Mouse (Mus musculus): ENCODE measurements around the gene Olfr248.
"Not testable (repeated sequence)": the region's sequence is repeated elsewhere in the genome, so short reads cannot be mapped to it uniquely, and the experiment has no call there.

Olfr248 gene

DNA sequence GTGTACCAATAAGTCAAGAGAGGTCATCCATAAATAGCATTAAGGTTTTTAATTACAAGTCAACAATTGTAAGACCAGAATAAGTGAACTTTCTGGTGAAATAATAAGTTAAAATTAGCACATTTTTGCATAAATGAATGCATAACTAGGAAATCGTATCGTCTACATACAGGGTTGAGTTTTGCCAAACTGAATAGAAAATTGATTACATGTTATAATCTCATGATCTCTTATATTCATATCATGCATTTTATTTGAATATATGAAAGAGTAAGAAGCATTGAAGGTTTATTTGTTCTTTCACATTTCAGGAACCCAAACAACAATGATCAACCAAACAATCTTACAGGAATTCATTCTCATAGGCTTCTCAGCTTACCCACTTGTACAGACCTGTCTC is at the start of gene Olfr248:
Gene Olfr248 (plus strand): TSS at position 301 of the 400 bp plus-strand sequence.
- in situ Hi-C loops (cut with MboI) = no loop called here

- in situ Hi-C loops (cut with MboI) = not testable (repeated sequence)
Measured at GRCm38 (mm10) chr1:174353636-174354035, 37.2 kb upstream of the Olfr248 start.

- in situ Hi-C loops (cut with MboI) = no loop called here
Measured at GRCm38 (mm10) chr1:174354640-174355039, 36.2 kb upstream of the Olfr248 start.

GRCm38 (mm10) chr1:174364882-174365451 is 25.9 kb upstream of the Olfr248 start, which contains the start of gene Olfr417:
Gene Olfr417, plus strand, starts transcription at chr1:174365122.
- in situ Hi-C loops (cut with MboI) = no loop called here

GRCm38 (mm10) chr1:174373799-174374198 is 17.0 kb upstream of the Olfr248 start:
- in situ Hi-C loops (cut with MboI) = no loop called here

GRCm38 (mm10) chr1:174422959-174423358 is 32.1 kb downstream of the Olfr248 start:
- in situ Hi-C loops (cut with MboI) = no loop called here

GRCm38 (mm10) chr1:174423764-174424163 is 32.9 kb downstream of the Olfr248 start, which contains the start of gene Olfr414:
Gene Olfr414, plus strand, starts transcription at chr1:174424064.
- in situ Hi-C loops (cut with MboI) = no loop called here

DNA sequence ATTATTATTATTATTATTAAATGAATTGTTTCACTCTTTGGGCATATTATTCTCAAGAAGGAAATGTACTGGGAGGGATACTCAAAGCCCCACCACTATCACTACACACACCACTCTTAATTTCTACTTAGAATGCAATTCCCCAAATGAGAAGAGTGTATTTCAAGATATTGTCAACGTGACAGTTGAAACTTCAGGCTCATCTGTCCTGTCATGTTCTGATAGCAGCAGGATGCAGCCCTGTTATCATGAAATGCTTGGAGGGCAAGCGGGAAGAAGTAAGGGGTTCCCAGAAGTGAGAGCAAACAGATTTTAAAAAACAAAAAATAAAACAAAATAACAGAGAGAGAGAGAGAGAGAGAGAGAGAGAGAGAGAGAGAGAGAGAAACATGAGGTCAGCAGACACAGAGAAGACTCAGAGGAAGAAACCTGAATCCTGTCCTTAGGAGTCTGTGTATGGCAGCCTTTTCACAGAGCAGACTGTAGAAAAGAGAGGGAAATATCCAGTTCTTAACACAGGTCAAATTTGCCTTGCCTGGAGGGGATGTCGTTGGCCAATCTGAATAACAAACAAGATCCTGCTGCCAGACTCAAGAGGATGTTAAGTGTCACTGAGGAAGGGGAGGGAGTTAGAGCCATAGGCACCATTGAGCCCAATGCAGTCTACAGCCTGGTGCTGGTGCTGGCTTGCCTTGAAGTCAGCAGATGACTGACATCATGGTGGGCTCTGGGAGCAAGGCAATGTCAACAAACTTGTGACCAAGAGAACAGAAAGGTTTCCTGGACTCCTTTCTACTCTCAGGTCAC is 35.5 kb downstream of the Olfr248 start:
- in situ Hi-C loops (cut with MboI) = no loop called here

- in situ Hi-C loops (cut with MboI) = no loop called here
Measured at GRCm38 (mm10) chr1:174427402-174427801, 36.6 kb downstream of the Olfr248 start.

DNA sequence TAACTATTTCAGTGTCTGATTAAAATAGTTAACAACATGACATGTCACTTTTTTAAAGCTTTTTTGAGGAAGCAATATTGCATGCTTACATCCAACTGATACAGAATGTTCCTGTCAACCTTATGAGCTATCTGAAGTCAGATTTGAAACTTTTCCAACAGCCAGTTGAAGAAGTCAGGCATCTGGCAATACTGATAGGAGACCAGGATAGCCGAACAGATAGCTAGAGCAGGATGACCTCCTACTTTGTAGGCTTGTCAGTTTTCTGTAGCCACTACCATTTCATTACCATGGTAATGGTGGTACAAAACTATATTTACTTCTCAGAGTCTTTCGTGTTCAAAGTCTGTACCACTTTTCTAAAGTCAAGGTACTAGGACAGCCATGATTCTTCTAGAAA is 37.6 kb downstream of the Olfr248 start:
- in situ Hi-C loops (cut with MboI) = no loop called here

DNA sequence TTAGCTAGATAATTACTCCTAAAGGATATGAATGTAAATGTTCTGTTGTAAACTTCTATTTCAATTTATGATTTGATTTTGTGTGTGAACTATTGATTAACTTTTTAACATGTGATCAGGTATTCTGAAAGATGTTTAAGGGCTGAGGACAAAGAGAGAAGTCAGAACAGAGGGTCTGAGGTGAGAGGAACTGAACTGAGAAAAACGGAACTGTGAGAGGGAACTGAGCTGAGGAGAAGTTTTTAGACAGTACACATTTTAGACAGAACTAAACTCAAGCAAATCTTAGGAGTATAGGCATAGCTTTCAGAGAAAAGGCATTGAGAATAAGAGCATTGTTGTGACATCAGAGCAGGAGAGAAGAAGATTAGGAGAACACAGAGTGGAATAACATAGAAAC is 43.3 kb downstream of the Olfr248 start:
- in situ Hi-C loops (cut with MboI) = no loop called here

Measured in mature B cell (primary cell).